Mouse (Mus musculus) G1E (cell line): ENCODE data around the gene Slc16a14.

ENCODE experiments used
- CTCF ChIP-seq: IDR thresholded peaks from 2 replicates; pipeline ENCODE4 v1.5.1; 2012; ENCODE audit warnings: low read depth, low read length, inconsistent platforms, mixed read lengths
- POLR2AphosphoS5 ChIP-seq: IDR thresholded peaks from 2 replicates; pipeline ENCODE4 v1.6.1; 2012; ENCODE audit warnings: low read depth, low read length, inconsistent platforms; ENCODE audit not compliant: insufficient replicate concordance
- TAL1 ChIP-seq: conservative IDR thresholded peaks from 2 replicates; pipeline ENCODE4 v1.6.1; 2012; ENCODE audit warnings: low read depth, low read length, inconsistent platforms, mixed read lengths

DNA sequence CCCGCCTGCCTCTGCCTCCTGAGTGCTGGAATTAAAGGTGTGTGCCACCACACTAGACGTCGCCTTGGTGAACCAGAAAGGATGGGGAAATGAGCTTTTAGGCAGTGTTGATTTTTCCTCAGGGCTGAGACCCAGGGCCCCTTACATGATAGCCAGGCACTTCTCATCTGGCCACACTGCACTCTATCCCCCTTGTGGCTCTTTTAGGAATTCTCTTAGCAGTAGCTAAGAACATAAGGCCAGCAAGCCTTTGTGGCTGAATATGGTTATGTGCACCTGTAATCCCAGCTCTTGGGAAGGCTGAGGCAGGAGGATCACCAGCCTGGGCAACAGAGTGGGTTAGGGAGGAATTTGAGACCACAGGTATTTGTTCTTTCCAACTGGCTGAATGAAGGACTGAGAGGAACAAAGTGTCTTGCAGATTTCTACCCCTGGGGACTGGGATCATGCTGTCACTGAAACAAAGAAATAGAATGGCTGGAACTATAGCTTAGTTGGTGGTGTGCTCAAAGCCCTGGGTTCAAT, 68.2 kb downstream of the Slc16a14 start:
- no peak for TF ChIP-seq CTCF
- TF ChIP-seq TAL1: no peak
- TF ChIP-seq POLR2AphosphoS5: no peak
